Mouse (Mus musculus) forebrain, embryonic 11.5 days (tissue): Measurements from ENCODE around the gene Sstr3. TPM values are rescaled to one million over a fixed set of nuclear protein-coding genes. Genes with fewer than 3 reads are reported as not detected.

Experiments
- ATAC-seq: fragments of 200-750 bp; cut with Nextera tagmentation; replicated peaks from 2 replicates; pipeline ENCODE4 v1.8.0; 2017; ENCODE audit warnings: moderate TSS enrichment; ENCODE audit not compliant: low FRiP score
- DNase-seq: peaks from one replicate; pipeline ENCODE4 v3.0.0-alpha.2; 2017; ENCODE audit warnings: low spot score
- H3K27ac ChIP-seq: fragments of 300-500 bp; sonication (generic); 2 replicates; pipeline ENCODE4 v1.5.1; 2014; ENCODE audit warnings: low read depth, low read length
- H3K27me3 ChIP-seq: fragments of 300-500 bp; sonication (generic); 2 replicates; pipeline ENCODE4 v1.6.1; 2014; ENCODE audit warnings: mild to moderate bottlenecking, low read length, mixed read lengths; ENCODE audit not compliant: control insufficient read depth, insufficient read depth
- H3K36me3 ChIP-seq: fragments of 300-500 bp; sonication (generic); 2 replicates; pipeline ENCODE4 v1.6.1; 2014; ENCODE audit warnings: mild to moderate bottlenecking, low read length, moderate library complexity, mixed read lengths; ENCODE audit not compliant: control insufficient read depth, insufficient read depth
- H3K4me1 ChIP-seq: fragments of 300-500 bp; sonication (generic); replicated peaks from 2 replicates; pipeline ENCODE4 v1.6.1; 2014; ENCODE audit warnings: low read length, mixed read lengths; ENCODE audit not compliant: control insufficient read depth, insufficient read depth
- H3K4me2 ChIP-seq: fragments of 300-500 bp; sonication (generic); 2 replicates; pipeline ENCODE4 v1.6.1; 2014; ENCODE audit warnings: low read depth, mild to moderate bottlenecking, low read length, moderate library complexity, mixed read lengths; ENCODE audit not compliant: severe bottlenecking
- H3K4me3 ChIP-seq: fragments of 300-500 bp; sonication (generic); 2 replicates; pipeline ENCODE4 v1.5.1; 2014; ENCODE audit warnings: low read depth, low read length
- H3K9ac ChIP-seq: fragments of 300-500 bp; sonication (generic); 2 replicates; pipeline ENCODE4 v1.6.1; 2014; ENCODE audit warnings: low read length
- H3K9me3 ChIP-seq: fragments of 300-500 bp; sonication (generic); 2 replicates; pipeline ENCODE4 v1.6.1; 2016; ENCODE audit warnings: low read length, mixed read lengths; ENCODE audit not compliant: control insufficient read depth
- WGBS: fragments of 180-500 bp; shearing (Covaris S2); extraction: QIAGEN DNeasy Blood & Tissue Kit; methylation state at CpG from one replicate; pipeline ENCODE4 v1.1.7; 2014; 5-methylcytosine and 5-hydroxymethylcytosine counted together
- polyA plus RNA-seq: library from polyadenylated mRNA; unstranded; fragments of >200 nt; fragmentation: Nextera tagmentation; extraction: Ambion mirVana; gene quantifications from 2 replicates; pipeline ENCODE4 v1.2.1, GENCODE M21; 2014

The Sstr3 gene
- 0.09 TPM in 1 of 2 replicates, not detected in the other for polyA plus RNA-seq

DNA sequence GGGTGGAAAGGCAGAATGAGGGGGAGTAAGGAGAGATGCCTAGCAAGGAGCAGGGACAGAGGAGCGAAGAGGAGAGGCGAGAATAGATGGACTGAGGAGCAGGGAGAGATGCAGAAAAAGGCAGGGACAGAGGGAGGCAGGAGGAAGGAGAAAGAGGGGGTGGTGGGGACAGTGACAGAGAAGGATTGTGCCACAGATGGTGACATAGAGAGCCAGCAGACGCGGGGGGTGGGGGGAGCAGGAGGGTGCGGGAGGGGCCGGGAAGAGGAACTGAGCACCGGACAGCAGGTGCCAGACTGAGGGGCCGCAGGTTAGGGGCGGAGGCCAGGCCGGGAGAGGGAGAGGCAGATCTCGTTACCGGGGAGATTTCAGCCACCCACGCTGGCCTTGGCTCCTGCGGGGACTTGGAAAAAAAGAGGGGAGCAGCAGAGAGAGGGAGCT is at the start of gene Sstr3:
Gene Sstr3 (minus strand): TSS at position 125 of the 441 bp plus-strand sequence.
- no peak within 1 kb of the TSS for H3K4me2 ChIP-seq
- H3K27ac ChIP-seq = no peak within 1 kb of the TSS
- H3K27me3 ChIP-seq = no peaks in the 10 kb centered on the region; the same call in 1 of the 2 replicates
- no peaks in the 10 kb centered on the region for H3K9me3 ChIP-seq
- ATAC-seq (no peak), DNase-seq (no peak)
- WGBS = 11% methylated on average over 14 of the region's 14 CpGs
- peak within 1 kb of the TSS; percentile 8; the same call in 1 of the 2 replicates for H3K9ac ChIP-seq
- 0 out of 2 replicates have a peak, but pooled peaks cover 2% of the 10 kb centered on the region for H3K4me1 ChIP-seq
- no peak within 1 kb of the TSS for H3K4me3 ChIP-seq
- no peaks in the 10 kb centered on the region for H3K36me3 ChIP-seq

DNA sequence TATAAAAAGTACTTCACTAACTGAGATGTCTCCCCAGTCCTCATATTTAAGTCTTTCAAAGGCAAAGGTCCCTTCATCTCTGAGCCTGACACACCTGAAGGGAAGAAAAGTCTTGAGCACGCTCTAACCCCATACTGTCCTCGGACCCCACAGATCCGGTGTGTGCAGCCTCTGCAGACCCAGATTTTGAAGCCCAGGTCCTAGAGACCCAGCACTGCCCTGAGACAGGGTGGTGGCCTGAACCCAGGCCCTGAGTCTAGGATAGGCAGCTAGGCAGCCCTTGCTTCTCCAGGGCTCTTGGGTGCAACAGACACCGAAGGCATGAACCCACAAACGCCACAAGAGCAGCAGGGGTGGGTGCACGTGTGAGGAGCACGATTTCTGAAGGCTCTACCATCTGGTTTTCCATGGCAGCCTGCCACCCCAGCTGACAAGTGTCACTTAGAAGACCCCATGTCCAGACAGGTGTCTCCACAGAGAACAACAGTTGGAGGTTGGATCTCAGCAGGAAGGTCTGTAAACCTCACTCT is 49.5 kb upstream of the Sstr3 start:
- Histone ChIP-seq H3K4me3 (no peak overlapping the region), H3K27me3 (no peaks in the 10 kb centered on the region), H3K4me2 (no peak overlapping the region), H3K36me3 (no peaks in the 10 kb centered on the region), H3K9ac (no peak overlapping the region), H3K4me1 (no peaks in the 10 kb centered on the region), H3K9me3 (no peaks in the 10 kb centered on the region), H3K27ac (no peak overlapping the region)
- DNase-seq (no peak), ATAC-seq (no peak)
- WGBS = 85% methylated on average over 7 of the region's 7 CpGs

DNA sequence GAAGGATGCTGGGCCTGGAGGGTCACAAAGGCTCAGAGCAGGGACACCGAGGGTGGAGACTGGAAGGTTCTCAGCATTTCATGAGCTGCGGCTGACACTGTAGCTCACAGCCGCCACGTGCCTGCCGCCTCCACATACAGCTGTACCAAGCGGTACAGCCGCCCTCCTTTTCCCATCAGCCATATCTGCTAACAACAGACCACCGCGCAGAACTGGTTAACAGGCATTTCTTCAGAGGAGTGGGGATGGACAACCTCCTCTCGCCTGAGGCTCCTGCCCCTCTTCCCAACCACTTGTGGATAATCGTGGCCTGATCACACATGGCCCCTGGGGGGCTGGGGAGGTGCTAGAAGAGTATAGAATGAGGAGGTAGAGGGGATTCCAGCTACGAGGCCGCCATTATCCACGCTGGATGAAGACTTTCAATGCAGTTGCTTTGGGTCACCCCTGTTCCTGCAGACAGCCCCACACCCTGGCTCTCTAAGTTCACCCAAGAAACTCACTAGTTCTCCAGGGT is 48.0 kb upstream of the Sstr3 start:
- Histone ChIP-seq H3K4me3 (no peak overlapping the region), H3K4me1 (no peaks in the 10 kb centered on the region), H3K27ac (no peak overlapping the region), H3K4me2 (no peak overlapping the region), H3K36me3 (no peaks in the 10 kb centered on the region), H3K9ac (no peak overlapping the region), H3K27me3 (no peaks in the 10 kb centered on the region), H3K9me3 (no peaks in the 10 kb centered on the region)
- DNase-seq (no peak), ATAC-seq (no peak)
- 83% methylated on average over 14 of the region's 14 CpGs for WGBS

GRCm38 (mm10) chr15:78591680-78592451 is 47.4 kb upstream of the Sstr3 start:
- H3K9me3 ChIP-seq = no peaks in the 10 kb centered on the region
- no peak overlapping the region for H3K4me3 ChIP-seq
- ATAC-seq = no peak
- DNase-seq = no peak
- H3K36me3 ChIP-seq = no peaks in the 10 kb centered on the region
- H3K4me1 ChIP-seq = no peaks in the 10 kb centered on the region
- H3K27ac ChIP-seq = no peak overlapping the region
- no peaks in the 10 kb centered on the region for H3K27me3 ChIP-seq
- no peak overlapping the region for H3K4me2 ChIP-seq
- WGBS = 72% methylated on average over 15 of the region's 15 CpGs
- H3K9ac ChIP-seq = no peak overlapping the region

DNA sequence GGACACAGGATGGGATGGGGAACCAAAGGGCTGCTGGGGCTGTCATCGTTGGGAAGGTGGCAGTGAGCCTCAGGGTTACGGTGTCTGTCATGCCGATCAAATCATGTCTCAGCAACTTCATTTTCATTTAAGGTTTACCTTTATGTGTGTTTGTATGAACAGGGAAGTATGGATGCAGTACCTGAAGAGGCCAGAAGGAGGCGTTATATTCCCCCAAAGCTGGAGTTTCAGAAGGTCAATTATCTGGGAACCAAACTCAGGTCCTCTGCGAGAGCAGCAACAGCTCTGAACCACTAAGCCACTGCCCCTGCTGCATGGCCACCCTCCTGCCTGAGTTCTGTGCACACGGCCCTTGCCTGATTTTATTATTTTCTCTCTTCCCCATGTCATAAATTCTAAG is 46.3 kb upstream of the Sstr3 start:
- DNase-seq = no peak
- no peak overlapping the region for H3K9ac ChIP-seq
- H3K4me3 ChIP-seq = no peak overlapping the region
- WGBS = 75% methylated on average over 6 of the region's 6 CpGs
- no peaks in the 10 kb centered on the region for H3K4me1 ChIP-seq
- ATAC-seq = no peak
- H3K9me3 ChIP-seq = no peaks in the 10 kb centered on the region
- no peak overlapping the region for H3K4me2 ChIP-seq
- H3K36me3 ChIP-seq = no peaks in the 10 kb centered on the region
- no peak overlapping the region for H3K27ac ChIP-seq
- H3K27me3 ChIP-seq = no peaks in the 10 kb centered on the region

DNA sequence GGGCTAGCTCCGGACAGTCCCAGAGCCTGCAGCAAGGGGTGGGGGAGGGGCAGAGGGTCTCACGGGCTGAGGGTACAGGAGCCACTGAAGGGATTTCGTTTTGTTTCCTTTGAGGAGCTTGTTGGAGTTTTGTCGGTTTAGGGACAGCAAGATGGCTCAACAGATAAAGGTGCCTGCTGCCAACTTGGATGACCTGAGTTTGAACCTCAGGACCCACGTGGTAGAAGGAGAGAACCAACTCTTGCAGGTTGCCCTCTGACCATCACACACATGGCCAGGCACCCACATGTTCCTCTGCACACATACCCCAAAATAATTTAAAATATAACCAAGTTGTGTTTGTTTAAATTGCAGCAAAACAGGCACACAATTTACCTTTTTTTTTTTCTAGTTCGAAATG is 45.5 kb upstream of the Sstr3 start:
- WGBS = 84% methylated on average over 6 of the region's 6 CpGs
- H3K27me3 ChIP-seq = no peaks in the 10 kb centered on the region
- no peak overlapping the region for H3K4me2 ChIP-seq
- H3K9ac ChIP-seq = no peak overlapping the region
- no peaks in the 10 kb centered on the region for H3K36me3 ChIP-seq
- no peak for ATAC-seq
- H3K9me3 ChIP-seq = no peaks in the 10 kb centered on the region
- H3K4me3 ChIP-seq = no peak overlapping the region
- no peak overlapping the region for H3K27ac ChIP-seq
- H3K4me1 ChIP-seq = no peaks in the 10 kb centered on the region
- DNase-seq = no peak

DNA sequence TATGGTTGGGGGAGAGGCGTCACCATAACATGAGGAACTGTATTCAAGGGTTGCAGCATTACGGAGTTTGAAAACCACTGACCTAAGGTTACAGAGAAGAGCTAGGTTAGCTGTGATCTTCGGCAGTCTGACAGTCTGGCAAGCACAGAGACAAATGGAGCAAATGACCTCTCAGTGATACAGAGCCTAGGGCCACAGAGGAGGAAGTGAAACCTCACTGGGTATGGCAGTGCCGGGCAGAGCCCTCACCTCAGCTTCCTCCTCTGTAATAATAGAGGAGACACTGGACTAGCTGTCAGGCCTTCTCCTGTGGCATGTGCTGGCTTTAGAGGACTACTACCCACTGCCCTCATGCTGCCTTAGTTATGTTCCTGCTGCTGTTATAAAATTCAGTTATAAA is 44.4 kb upstream of the Sstr3 start:
- Histone ChIP-seq H3K4me3 (no peak overlapping the region), H3K9me3 (no peaks in the 10 kb centered on the region; the same call in 1 of the 2 replicates), H3K27me3 (no peaks in the 10 kb centered on the region), H3K27ac (no peak overlapping the region), H3K9ac (no peak overlapping the region), H3K4me1 (no peaks in the 10 kb centered on the region), H3K36me3 (no peaks in the 10 kb centered on the region), H3K4me2 (no peak overlapping the region)
- ATAC-seq = no peak
- WGBS = 89% methylated on average over 4 of the region's 4 CpGs
- no peak for DNase-seq

- DNase-seq (no peak), ATAC-seq (no peak)
- Histone ChIP-seq H3K36me3 (no peaks in the 10 kb centered on the region), H3K27me3 (no peaks in the 10 kb centered on the region), H3K9ac (no peak overlapping the region), H3K4me3 (no peak overlapping the region), H3K4me2 (no peak overlapping the region), H3K9me3 (no peaks in the 10 kb centered on the region; the same call in 1 of the 2 replicates), H3K27ac (no peak overlapping the region), H3K4me1 (no peaks in the 10 kb centered on the region)
- 84% methylated on average over 4 of the region's 4 CpGs for WGBS
Measured at GRCm38 (mm10) chr15:78588049-78588448, 43.6 kb upstream of the Sstr3 start.
